Mouse (Mus musculus): ENCODE data around the gene St3gal4. TPM values are rescaled to one million over a fixed set of nuclear protein-coding genes. Genes with fewer than 3 reads are reported as not detected.

St3gal4 gene
- total RNA-seq, 2 experiments from 2014 or later = 19.1 to 26.3 TPM

DNA sequence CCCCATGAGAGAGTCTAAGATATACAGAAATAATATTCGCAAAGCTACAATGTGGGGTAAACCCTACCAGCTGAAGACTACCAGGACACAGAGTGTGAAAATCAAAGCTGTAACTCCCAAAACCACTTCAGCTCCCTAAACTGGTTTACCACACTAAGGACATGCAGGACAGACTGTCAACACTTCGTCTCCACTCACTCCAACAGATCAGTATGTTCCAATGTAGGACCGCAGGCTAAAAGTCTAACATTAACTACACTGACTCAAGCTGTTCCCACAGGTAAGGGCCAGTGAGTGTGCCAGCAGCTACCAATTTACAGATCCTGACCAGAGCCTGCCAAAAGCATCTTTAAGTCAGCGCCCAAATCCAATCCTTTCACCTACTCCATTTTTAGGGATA is 67.4 kb downstream of the St3gal4 start:
- peak; percentile 0 to 4 for DNase-seq (ENCODE audit: low spot score in 2 of 2)

DNA sequence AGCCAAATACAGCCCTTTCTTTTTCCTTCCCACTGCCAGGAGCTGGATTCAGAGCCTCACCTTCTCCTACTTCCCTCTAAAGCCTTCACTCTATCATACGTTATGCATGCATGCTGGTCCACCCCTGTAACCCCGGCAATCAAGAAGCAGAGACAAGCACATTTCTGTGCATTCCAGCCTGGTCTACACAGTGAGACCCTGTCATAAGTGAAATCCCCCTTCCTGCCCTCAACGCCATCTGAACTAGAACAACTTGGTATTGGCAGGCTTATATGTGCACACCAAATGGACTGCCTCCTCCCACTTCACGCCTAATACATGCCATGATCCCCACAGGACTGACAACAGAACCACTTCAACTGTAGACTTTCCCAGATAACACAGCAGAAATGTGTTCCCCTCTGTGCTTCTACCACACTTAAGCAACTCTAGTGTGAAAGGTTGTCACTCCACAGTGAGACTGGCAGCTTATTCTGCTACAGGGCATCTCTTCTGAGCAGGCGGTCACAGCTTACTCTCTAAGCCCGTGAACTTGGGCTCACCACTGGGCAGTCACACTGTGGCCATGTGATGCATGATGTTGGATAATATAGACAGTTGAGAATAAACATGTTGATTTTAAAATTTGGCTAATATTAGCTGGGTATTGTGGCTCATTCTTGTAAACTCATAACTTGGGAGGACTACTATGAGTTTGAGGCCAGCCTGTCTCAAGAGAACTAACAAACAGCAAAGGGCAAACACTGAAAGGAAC is 68.2 kb downstream of the St3gal4 start:
- peak; percentile 0 to 13 for DNase-seq (ENCODE audit: low spot score in 2 of 2)

DNA sequence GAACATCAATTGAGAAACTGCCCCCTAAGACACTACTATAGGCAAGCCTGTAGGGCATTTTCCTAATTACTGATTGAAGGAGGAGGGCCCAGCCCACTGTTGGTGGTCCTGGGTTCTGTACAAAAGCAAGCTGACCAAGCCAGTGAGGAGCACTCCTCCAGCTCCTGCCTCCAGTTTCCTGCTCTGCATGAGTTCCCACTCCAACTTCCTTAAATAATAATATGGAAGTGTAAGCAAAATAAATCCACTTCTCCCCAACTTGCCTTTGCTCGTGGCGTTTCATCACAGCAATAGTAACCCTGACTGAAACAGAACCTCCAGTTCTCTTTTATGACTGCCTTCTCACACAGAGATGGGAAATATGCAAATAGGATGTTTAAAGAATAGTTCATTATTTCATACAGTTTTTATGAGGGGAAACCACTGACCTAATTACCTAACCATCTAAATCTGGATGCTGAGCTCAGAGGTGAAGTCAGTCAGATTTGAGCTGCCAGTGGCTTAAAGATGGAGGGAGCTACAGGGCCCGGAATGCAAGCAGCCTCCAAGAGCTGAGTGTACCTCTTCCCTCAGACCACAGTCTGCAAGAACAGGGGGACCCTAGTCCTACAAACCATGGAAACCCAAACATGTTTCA is 69.1 kb downstream of the St3gal4 start:
- DNase-seq (ENCODE audit: low spot score in 2 of 2) = peak; percentile 1 to 8

DNA sequence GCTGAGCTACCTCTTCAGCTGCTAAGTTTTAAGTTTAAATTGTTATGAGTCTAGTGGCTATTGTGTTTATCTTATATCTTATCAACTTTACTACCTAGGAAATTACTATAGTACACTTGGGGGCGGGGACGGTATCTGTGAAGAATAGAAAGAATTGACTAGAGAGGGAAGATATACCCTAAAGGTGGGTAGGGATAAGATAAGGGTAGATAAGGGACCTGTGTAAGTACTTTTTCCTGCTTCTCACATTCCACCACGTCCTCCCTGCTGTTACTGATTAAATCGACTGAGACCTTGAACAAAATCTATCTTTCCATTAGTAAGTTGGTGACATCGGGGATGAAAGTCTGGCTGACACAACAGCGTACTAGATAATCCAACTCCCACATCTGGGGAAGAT is 70.6 kb downstream of the St3gal4 start:
- DNase-seq (ENCODE audit: low spot score in 2 of 2) = peak in 1 of 2 experiments; percentile 10

DNA sequence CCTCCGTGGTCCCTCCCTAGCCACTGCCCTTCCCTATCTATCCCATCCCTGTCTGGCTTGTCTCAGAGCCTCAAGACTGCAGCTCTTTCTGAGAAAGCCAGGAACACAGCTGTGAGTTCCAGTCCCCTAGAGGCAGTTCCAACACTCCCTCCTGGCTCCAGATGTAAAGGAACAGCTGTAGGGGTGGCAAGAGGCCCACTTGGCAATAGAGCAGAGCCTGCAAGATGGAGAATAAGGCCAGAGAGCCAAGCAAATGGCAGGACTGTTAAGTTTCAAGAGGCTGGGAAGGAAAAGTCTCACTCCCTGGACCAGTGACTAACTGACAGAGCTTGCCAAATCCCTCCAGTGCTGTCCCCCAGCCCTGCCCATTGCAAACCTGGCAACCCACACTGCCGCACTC is 73.3 kb downstream of the St3gal4 start:
- peak in 1 of 2 experiments; percentile 46 for DNase-seq (ENCODE audit: low spot score in 2 of 2)

DNA sequence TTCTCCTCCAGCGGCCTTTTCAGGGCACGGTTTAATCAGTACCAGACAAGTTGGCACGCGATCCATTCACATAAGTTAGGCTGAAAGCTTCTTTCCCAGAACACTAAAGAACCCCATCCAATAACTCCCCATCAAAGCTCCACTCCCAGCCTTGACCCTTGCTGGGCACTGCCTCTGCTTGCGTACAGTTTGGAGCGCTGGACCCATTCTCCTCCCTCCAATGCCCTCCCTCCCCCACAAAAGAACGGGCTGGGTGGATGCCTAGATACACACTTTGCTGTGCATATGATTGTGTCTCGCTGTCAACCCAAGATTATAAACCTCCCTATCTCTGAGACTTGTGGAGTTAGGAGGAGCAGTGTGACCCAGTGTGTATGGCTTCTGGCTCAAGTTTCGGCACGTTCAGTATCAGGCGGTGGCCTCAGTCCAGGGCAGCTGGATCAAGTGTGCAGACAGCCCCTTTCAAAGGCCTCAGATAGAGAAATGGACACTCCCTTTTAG is 74.0 kb downstream of the St3gal4 start:
- peak; percentile 25 to 45 for DNase-seq (ENCODE audit: low spot score in 2 of 2)

DNA sequence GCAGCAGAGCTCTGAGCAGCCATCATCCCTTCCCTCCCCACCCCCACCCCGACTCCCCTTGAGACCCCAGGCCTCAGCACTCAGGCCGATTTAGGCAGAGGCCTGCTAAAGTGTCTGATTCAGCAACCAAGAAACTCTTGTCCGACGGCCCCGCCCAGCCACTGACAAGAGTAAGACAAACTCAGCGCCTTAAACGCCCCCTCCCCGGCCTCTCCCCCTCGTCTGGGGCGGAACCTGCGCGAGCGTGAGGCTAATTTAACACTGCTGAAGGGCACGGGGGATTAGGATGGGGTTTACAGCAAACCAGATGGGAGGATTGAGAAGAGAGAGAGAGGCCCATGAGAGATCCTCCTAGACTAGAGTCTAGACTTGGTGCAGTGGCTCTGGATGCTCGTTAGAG is 74.6 kb downstream of the St3gal4 start:
- peak in 1 of 2 experiments; percentile 21 for DNase-seq (ENCODE audit: low spot score in 2 of 2)

DNA sequence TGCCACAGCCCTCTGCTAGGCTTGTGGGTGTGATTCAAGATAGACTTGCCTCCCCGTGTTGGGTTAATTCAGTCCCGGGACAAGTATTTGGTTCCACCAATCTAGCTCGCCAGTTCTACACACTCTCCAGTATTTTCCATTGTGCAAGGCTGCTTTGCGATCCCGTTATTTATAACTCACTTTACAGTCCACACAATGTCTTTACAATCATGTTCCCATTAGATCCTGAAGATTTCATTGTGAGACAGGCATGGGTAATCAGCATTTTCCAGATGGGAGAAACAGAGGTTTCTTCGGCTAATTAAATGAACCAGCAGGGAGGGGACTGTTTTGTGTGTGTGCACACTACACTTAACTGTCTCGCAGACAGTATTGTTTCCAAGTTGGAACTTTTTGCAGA is 75.4 kb downstream of the St3gal4 start:
- DNase-seq (ENCODE audit: low spot score in 2 of 2) = peak in 1 of 2 experiments; percentile 13

DNA sequence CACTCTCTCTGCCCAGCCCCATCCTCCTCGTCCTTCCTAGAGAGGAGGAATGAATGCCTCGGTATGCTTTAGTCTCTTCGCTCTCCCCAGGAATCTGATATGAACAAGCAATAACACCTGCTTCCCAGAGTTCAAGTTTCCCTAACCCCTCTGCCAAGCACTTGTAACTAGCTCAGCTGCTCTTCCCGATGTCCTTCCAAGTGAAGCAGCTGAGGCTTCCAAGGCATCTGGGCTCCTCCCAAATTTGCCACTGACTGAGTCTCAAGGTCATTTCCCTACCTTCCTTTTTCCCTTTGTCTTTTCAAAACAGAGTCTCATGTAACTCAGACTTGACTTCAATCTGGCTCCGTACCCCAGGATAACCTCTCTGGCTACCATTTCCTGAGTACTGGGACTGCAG is 77.6 kb downstream of the St3gal4 start:
- no peak for DNase-seq (ENCODE audit: low spot score in 2 of 2)

DNA sequence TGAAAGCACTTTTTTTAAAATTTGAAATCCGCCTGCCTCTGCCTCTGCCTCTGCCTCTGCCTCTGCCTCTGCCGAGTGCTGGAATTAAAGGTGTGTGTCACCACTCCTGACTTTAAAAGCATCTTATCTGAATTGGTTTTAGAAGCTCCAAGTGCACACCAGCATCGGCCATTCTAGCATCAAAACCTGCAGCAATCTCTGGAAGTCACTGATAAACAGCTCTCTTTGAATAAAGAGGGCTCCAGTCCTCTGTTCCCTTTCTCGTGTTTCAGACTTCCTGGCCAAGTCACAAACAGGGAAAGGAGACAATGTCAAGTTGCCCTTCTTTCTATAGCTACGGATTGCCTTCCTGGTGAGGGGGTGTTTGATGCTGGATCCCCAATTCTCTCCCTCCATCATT is 79.2 kb downstream of the St3gal4 start:
- DNase-seq (ENCODE audit: low spot score in 2 of 2) = no peak

DNA sequence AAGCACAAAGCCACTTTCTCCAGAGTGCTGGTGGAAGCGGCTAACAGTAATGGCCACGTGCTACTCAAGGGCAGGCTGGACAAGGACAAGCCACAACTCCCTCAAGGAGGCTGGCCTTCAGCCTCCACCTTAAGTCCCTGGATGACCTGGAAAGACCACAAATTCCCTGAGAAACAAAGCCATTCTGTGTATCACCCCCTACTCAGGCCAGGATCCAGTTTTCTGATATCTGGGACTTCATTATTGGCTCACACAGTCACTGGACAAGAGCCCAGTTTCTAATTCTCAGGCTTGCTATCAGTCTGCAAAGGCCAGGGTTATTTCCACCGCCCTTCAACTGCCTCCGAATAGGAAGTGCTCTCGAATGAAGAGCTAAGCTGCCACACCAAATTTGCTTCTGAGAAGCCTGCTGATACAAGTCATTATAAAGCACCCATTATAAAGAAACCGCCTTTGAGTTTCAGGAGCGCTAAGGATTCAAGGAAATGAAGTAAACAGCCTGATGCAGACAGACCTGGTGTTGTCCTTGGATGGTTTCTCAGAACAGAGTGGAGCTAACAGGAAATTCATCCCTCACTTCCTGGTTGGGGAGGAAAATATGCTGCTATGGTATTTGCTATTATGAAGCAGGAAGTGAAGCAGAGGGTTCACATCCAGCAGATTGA is 80.0 kb downstream of the St3gal4 start:
- DNase-seq (ENCODE audit: low spot score in 2 of 2) = peak in 1 of 2 experiments; percentile 46

DNA sequence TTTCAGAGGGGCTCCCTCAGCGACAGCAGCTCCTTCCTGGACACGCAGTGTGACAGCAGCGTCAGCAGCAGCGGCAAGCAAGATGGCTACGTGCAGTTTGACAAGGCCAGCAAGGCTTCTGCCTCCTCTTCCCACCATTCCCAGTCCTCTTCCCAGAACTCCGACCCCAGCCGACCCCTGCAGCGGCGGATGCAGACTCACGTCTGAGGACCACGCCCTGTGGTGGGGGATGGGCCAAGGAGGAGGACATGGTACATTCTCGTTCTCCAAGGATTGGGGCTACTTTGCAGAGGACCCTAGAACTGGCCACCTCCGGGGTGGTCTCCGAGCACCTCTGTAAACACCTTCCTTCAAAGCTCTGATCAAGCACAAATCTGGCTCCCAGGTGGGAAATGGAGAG is 84.0 kb downstream of the St3gal4 start:
- no peak for DNase-seq (ENCODE audit: low spot score in 2 of 2)

DNA sequence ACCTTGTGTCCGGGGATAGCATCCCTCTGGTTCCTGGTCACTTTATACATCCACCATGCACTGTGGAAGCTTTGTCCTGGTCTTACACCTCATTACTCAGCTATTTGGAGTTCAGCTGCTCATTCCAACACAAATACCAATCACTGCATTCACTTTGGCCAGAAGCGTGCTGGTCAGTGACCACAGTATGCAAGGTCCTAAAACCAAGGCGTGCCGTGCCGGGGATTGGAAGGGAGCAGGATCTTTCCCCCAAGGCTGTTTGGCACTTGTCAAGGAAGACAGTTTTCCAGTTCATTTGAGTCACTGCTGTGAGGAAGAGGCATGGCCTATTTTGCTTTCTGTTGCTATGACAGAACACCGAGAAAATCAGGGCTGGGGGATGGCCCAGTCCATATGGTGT is 86.6 kb downstream of the St3gal4 start:
- no peak for DNase-seq (ENCODE audit: low spot score in 2 of 2)

DNA sequence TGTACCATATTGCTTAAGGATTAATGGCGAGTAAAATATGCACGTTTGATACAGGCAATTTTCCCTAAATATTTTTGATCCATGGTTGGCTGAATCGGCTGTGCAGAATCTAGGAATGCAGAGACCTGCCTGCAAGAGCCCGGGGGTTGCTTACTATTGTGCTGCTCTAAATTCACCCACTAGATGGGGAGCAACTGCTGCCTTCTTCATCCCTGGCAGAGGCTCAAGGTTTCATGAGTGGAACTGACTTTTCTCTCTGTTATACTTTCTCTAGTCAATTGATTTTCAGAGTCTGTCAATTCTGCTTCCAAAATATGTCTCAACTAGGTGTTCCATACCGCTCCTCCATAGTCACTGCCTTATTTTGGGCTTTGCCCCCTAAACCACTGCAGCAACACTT is 88.2 kb downstream of the St3gal4 start:
- no peak for DNase-seq (ENCODE audit: low spot score in 2 of 2)

DNA sequence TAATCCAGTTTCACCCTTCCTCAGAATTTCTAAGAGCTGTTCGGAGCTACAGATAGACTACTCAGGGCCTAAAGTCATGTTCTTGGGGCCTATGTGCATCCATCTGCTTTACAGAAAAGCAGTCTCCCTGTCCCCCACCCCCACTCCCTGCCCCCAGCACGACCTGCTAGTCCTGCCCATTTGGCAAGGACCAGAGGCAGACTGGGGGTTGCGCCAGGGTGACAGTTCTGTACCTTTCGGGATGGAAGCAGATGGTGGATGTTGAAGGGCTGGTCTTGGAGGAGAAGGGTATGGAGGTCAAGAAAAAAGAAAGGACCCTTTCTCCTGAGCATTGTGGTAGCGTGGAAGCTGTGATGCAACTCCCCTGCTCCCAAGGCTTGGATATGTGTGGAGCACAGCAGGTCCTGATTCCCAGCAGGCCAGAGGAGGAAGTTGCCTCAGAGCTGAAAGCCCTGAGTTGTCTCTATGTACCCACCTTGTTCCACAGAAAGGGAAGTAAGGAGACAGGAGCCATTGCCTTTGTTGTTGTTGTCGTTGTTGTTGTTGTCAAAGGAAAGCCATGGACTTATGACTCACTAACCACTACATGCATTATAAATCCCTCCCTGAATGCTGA is 91.6 kb downstream of the St3gal4 start:
- no peak for DNase-seq (ENCODE audit: low spot score in 2 of 2)

DNA sequence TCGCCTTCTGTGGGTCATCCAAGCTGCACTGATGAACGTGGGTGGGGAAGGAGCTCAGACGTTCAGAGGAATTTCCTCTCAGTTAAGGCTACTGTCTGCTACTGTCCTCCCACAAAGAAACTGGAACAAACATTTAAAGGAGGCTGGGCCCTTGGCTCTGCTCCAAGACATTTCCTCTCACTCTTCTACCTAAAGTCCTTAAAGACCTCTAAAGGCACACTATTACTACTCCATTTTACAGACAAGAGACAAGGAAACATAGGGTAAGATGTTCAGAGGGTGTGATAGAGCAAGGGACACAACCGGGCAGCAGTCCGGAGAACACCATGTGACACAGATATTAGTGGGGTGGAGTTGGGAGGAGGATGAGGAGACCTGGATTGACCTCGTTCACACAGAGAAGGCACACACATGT is 92.2 kb downstream of the St3gal4 start:
- DNase-seq (ENCODE audit: low spot score in 2 of 2) = no peak

DNA sequence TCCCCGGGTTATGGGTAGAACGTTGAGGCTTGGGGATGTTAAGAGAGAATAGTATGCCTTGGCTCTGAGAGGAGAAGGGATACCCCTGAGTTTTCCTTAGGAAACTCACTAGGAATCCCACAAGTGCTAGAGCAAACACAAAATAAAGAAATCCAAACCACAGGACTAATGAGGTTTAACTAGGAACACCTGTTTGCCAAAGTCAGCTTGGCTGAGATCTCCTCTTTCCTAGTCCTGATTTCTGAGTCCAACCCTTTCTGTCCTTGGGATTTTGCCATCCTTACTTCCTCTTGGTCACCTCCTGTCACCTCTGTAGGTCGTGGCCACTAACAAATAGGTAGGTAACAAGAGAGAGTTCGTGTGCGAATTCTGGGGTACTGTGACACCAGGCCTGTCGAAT is 92.8 kb downstream of the St3gal4 start:
- no peak for DNase-seq (ENCODE audit: low spot score in 2 of 2)

DNA sequence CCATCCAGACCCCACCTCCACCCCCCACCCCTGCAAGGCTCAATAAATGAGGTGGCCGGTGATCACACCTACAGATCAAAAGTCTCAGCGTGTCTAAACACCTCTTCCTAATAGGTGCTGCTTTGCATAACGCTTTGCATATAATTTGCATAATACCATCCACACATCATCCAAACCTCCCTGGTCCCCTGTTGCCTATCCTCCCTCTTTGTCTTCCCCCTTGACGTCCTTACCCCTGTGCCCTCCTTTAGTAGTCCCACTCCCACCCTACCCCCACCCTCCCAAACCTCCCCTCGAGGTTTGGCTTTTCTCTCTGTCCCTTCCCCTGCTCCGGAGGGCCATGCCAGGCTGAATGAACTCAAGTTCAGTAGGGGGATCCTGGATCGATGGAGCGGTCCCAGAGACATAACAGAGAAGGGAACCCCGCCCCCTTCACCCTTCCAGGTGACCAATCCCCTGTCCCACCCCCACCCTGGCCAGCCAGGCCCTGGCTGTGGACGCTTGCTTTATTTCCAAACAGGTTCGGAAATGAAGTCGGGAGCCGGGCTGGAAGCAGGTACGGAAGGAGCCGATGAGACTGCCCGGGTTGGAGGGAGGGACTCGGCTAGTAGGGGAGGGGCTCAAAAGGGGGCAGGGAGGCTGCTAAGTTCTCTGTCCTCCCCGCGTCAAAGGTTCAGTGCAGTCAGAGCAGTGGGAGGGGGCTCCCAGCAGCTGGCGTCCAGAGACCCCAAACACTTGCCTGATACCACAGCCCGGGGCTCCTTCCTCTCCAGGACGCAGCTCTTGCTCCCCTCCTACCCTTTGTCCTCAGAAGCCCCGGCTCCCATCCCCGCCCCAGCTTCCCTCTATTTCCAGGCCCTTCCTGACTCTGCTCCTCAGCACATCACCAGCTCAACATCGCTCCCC is 94.2 kb downstream of the St3gal4 start:
- DNase-seq (ENCODE audit: low spot score in 2 of 2) = no peak

DNA sequence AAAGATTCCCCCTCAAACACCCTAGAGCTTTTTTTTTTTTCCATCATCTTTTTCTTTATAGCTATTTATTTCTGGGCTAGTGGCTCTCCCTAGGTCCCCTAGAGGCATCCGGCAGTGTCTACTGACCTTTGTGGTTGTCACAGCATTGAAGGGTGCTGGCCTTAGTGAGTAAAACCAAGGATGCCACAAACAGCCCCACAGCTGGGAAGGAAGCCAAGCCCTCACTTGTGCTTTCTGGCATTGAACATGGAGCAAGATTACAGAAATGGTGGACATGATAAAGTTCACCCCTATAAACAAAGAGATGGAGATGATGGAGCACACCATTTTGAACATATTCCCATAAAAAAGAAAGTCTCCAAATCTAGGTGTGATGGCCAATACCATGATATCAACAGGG is 97.3 kb downstream of the St3gal4 start:
- DNase-seq (ENCODE audit: low spot score in 2 of 2) = no peak

DNA sequence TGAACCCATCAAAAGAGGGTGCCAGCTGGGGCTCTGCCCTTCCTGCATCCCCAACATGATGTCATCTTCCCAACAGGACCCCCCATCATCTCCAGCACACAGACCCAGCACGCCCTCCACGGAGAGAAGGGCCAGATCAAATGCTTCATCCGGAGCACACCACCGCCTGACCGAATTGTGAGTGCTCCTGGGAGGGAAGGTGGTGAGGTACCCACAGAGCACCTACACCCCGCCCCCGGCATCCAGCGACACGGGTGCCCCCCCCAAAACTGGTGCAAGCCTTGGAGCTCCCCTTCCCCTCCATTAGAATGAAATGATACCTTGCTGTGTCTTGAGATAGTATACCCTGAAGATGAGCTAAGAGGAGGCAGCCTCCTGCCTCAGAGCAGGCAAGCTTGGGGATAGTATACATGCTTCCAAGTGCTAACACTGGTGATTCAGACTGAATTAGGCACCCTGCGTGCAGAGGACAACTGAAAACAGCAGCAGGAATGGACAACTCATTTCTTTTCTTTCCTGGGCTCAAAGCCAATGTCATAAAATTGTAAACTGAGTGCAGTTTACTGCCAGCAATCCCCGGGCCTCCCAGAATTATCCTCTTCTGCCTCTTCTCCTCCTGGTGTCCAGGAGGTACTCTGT is 98.9 kb downstream of the St3gal4 start:
- DNase-seq (ENCODE audit: low spot score in 2 of 2) = no peak

Measured in adrenal gland, adult 18-20 months (tissue).